Mouse (Mus musculus): Measurements from ENCODE around the gene Ccdc163.
"Not testable (repeated sequence)": the region's sequence is repeated elsewhere in the genome, so short reads cannot be mapped to it uniquely, and the experiment has no call there.

Ccdc163 gene

GRCm38 (mm10) chr4:116708201-116708764 lies at the start of gene Ccdc163, which contains the start of gene Mmachc:
TSS of gene Ccdc163 (plus strand) at chr4:116708509.
TSS of gene Mmachc (minus strand) at chr4:116708406.
- DNase-seq (ENCODE audit: low read depth, low spot score), result peak; percentile 95

GRCm38 (mm10) chr4:116659474-116659873 lies 48.8 kb upstream of the Ccdc163 start:
- no peak for DNase-seq (ENCODE audit: low read depth, low spot score)

DNA sequence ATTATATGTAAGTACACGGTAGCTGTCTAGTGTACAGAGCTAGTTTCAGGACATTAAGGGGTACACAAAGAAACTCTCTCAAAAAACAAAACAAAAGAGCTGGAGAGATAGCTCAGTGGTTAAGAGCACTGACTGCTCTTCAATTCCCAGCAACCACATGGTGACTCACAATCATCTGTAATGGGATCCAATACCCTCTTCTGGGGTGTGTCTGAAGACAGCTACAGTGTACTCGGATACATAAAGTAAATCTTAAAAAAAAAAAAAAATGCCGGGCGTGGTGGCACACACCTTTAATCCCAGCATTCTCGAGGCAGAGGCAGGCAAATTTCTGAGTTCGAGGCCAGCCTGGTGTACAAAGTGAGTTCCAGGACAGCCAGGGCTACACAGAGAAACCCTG lies 48.4 kb upstream of the Ccdc163 start:
- DNase-seq (ENCODE audit: low read depth, low spot score), result not testable (repeated sequence)

DNA sequence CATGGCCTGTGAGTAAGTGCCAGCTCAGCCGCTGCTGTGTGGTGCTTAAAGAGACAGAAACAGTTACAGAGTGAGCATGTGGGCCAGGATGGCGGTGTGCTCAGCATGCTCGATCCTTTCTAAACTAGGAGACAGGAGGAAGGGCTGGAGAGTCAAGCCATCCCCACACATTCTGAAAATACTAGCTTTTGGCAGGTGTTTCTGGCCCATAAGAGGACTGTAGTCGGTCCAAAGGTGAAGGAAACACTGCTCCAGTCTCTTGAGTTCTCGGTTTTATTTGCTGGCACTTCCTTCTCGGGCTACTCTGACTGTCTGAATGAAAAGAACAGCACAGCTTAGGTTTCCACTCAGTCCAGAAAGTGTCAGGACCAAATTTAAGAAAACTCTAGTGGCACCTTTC lies 47.5 kb upstream of the Ccdc163 start:
- no peak for DNase-seq (ENCODE audit: low read depth, low spot score)

GRCm38 (mm10) chr4:116661998-116662397 lies 46.3 kb upstream of the Ccdc163 start:
- no peak for DNase-seq (ENCODE audit: low read depth, low spot score)

- DNase-seq (ENCODE audit: low read depth, low spot score), result no peak
These were observed 41.7 kb upstream of the Ccdc163 start for GRCm38 (mm10) chr4:116666625-116667024.

DNA sequence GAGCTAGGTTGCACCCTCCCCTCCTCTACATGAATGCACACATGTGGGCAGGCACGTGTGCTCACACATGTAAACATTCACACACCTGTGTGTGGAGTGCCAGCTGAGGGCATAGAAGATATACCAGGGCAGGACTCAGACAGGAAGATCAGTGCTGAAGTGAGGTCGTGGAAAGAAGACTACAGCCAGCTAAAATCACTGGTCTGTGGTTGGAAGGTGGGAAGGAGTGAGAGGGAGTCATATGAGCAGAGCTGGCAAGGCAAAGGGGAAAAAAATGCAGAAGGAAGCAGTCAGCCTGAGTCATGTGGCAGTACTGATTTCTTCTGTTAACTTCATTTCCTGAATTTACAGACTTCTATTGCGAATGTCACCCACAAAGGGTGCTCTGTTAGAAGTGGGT lies 40.2 kb upstream of the Ccdc163 start:
- peak; percentile 8 for DNase-seq (ENCODE audit: low read depth, low spot score)

DNA sequence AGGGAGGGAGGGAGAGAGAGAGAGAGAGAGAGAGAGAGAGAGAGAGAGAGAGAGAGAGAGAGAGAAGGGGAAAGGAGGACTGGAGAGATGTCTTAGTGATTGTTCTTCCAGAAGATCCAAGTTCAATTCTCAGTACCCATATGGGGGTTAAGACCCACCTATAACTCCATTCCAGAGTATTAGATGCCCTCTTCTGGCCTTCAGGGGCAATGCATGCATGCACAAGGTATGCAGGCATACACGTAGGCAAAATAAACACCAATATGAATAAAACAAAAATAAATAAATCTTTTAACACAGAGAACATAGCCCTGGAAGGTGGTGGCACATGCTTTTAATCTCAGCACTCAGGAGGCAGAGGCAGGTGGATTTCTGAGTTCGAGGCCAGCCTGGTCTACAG lies 39.0 kb upstream of the Ccdc163 start:
- DNase-seq (ENCODE audit: low read depth, low spot score), result no peak

DNA sequence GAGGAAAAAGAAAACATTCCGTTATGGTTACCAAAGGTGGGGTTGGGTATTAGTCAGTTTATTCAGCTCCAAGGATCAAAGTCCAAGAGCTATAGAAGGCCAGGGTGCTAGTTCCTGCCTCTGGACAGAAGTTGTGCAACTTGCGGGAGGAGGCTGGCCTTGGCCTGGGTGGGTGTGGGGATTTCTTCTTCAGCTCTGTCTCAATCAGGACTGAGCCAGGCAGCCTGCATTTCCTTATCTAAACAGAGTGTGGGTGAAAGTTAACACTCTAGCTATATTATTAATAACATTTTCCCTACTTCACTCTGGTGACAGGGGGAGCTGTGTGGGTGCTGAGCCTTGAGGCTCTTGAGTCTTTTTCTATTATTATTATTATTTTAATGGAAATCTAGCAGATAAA lies 35.5 kb upstream of the Ccdc163 start:
- DNase-seq (ENCODE audit: low read depth, low spot score), result no peak

DNA sequence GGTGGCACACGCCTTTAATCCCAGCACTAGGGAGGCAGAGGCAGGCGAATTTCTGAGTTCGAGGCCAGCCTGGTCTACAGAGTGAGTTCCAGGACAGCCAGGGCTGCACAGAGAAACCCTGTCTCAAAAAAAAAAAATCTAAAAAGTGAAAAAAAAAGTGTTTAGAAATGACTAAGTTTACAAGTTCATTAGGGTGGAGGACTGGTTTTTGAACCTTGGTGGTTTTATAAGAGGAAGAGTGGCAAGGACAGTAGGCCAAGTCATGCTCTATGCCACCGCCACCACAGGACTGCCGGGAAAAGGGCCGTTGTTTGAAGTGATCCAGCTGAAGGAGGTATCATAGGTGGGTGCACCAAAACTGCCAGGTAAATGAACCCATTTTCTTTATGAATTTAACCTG lies 33.5 kb upstream of the Ccdc163 start:
- DNase-seq (ENCODE audit: low read depth, low spot score), result not testable (repeated sequence)

GRCm38 (mm10) chr4:116676027-116676426 lies 32.3 kb upstream of the Ccdc163 start:
- DNase-seq (ENCODE audit: low read depth, low spot score), result peak; percentile 15

DNA sequence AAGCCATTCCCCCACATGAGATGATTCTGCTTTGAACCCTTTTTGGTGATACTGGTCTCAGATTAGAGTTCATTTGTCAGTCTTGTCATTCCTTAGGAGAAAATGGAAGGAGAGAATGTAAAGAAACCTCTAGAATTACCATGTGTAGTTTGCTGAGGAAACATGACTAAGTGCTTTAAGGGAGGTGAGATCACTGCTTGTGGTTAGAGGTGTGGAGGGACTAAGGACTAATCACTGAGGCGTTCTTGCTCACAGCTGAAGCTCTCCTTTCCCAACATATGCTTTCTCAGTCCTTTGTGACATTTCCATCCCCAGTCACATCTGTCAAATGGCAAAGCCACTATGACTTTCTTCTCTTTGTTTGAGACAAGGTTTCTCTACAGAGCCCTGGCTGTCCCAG lies 30.5 kb upstream of the Ccdc163 start:
- no peak for DNase-seq (ENCODE audit: low read depth, low spot score)

- no peak for DNase-seq (ENCODE audit: low read depth, low spot score)
These were observed 29.2 kb upstream of the Ccdc163 start for GRCm38 (mm10) chr4:116679141-116679540.

- not testable (repeated sequence) for DNase-seq (ENCODE audit: low read depth, low spot score)
These were observed 27.8 kb upstream of the Ccdc163 start for GRCm38 (mm10) chr4:116680521-116680920.

DNA sequence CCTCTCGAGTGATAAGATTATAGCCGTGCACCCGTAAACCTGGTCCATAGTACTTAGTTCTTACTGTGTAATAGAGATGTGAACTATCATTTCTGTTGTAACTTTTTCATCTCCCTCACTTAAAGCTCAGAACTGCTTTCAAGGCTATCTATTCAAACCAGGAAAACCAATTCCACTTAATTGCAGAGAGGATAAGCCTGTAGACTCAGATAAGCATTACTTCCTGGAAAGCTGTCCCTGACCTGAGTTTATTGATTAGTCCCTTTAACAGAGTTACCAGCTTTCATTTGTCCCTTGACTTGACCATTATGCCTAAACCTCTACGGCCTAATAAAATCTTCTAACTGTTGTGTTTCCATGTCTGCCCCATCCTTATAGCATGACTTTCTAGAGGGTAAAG lies 24.4 kb upstream of the Ccdc163 start:
- DNase-seq (ENCODE audit: low read depth, low spot score), result no peak

GRCm38 (mm10) chr4:116684665-116685064 lies 23.6 kb upstream of the Ccdc163 start:
- peak; percentile 13 for DNase-seq (ENCODE audit: low read depth, low spot score)

DNA sequence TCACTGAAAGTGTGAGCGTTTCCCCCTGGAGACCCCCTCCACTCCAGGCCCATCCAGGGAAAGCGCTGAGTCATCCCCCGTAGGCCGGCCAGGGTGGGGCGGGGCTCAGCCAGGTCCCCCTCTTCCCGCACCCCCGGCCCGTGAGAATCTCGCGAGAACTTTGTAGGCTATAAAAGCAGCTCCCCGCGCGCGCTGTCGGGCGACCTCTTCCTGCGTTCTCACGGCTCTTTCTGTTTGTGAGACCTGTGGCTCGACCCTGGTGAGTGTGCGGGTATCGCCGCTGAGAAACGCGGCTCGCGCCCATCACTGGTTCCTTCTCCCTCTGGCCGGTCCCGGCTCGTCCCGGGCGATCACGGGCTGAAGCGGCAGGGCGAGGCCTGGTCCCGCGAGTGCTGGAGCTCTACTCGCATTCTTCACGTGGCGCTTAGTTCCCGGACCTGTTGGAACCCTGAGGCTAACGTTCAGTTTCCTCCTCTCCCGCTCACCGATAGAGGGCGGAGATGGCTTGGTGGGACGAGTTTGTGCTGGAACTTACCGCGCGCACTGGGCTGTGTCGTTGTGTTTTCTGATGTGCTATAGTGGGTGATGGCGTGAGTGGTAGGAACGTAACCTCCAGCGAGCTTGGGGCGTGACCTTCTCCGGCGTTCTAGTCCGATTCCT lies 22.8 kb upstream of the Ccdc163 start, which contains the start of gene Prdx1:
Gene Prdx1 (plus strand): TSS at position 143 of the 660 bp plus-strand sequence.
- peak; percentile 93 for DNase-seq (ENCODE audit: low read depth, low spot score)

DNA sequence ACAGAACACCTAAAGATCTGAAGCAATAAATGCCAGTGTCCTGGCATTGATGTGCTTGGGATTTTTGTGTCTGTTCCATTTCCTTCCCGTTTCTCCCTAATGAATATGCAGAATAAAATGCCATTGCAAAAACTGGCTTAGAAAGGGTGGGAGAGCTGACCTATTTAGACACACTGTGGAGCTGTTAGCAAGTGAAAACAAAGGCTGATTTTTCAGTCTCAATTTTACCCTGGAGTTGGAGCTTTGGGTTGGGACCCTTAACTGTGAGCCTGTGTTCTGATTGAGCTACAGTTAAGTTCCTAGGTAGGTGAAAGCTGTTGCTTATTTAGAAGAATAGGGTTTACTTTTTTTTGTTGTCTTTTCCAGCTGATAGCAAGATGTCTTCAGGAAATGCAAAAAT lies 21.3 kb upstream of the Ccdc163 start:
- no peak for DNase-seq (ENCODE audit: low read depth, low spot score)

DNA sequence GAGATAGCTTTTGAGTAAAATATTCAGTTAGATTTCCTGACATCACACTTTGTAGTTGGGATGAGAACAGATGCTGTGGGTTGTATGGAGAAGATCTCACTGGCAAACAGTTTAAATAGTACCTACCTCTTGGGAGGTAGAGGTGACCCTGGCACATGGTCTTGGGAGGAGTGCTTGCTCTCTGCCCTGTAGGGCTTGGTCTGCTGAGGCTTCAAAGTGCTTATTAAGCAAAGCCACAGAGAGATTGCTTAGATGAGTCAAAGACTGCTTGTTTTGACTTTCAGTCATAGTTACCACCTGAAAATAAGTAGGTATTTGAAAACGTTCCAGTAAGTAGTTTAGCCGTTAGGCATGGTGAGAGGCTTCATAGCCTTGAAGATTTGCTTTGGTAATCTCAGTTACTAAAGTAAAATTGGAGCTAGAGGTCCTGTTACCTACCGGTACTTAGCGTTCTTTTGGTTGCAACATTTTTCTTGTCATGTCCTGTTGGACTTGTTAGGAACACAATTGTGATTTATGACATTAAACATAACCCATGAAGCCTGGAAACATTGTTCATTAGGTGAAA lies 18.9 kb upstream of the Ccdc163 start:
- peak; percentile 17 for DNase-seq (ENCODE audit: low read depth, low spot score)

GRCm38 (mm10) chr4:116692146-116692545 lies 16.2 kb upstream of the Ccdc163 start:
- DNase-seq (ENCODE audit: low read depth, low spot score), result no peak

DNA sequence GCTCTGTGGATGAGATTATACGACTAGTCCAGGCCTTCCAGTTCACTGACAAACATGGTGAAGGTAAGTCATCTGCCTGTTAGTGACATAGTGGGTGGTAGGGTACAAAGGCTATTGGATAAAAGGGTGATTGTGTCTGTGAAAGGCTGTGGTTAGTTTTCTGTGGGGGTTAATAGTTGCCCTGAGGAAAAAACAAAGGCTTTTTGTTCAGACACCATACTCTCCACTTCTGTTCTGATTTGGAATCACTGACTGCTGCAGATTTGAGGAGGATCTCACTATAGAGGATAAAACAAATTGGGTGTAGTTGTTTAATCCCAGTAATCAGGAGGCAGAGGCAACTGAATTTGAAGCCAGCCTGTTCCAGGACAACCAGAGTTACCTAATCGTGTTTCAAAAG lies 14.5 kb upstream of the Ccdc163 start:
- DNase-seq (ENCODE audit: low read depth, low spot score), result no peak

DNA sequence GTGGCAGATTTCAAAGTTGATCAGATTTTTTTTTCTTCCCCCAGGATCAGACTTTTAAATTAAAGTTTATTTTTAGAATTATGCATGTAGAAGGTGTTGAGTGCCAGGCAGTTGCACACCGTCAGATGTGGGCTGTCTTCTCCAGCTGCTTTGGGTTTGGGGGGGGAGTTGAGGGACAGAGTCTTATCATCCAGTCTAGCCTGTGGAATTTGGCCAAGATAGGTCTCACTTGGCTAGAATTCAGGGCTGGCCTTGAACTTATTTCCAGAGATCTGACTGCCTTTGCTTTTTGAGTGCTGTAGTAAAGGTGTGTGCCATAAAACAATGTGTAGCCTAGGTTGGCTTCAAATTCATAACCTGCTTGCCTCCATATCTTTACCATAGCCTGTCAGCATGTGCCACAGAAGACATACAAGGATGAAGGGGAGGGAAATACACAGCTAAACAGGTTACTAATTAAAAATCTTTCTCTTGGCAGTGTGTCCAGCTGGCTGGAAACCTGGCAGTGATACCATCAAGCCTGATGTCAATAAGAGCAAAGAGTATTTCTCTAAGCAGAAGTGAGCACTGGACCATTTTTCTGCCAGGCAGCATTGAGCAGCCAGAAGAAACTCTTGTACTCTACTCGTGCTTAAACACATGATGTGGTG lies 9.5 kb upstream of the Ccdc163 start:
- no peak for DNase-seq (ENCODE audit: low read depth, low spot score)

- DNase-seq (ENCODE audit: low read depth, low spot score), result no peak
These were observed 7.3 kb upstream of the Ccdc163 start for GRCm38 (mm10) chr4:116700964-116701363.
